Mouse (Mus musculus): ENCODE results near the gene Zfp541. TPM values are rescaled to one million over a fixed set of nuclear protein-coding genes. Genes with fewer than 3 reads are reported as not detected.
A peak's percentile ranks its signal among the peaks of the same experiment; 100 is the strongest.

Zfp541 gene
- total RNA-seq, 2 experiments from 2014 or later, result 0.16 TPM; not detected in 1

- ATAC-seq (ENCODE audit: poor library complexity, severe bottlenecking), result no peak
Measured at GRCm38 (mm10) chr7:16071906-16072305, 10.3 kb downstream of the Zfp541 start.

GRCm38 (mm10) chr7:16079947-16080346, 18.3 kb downstream of the Zfp541 start:
- no peak for ATAC-seq (ENCODE audit: poor library complexity, severe bottlenecking)

GRCm38 (mm10) chr7:16080581-16080980, 19.0 kb downstream of the Zfp541 start:
- no peak for ATAC-seq (ENCODE audit: poor library complexity, severe bottlenecking)

- no peak for ATAC-seq (ENCODE audit: poor library complexity, severe bottlenecking)
Measured at GRCm38 (mm10) chr7:16083361-16083760, 21.7 kb downstream of the Zfp541 start.

GRCm38 (mm10) chr7:16087587-16087986, 26.0 kb downstream of the Zfp541 start:
- ATAC-seq (ENCODE audit: poor library complexity, severe bottlenecking), result no peak

- ATAC-seq (ENCODE audit: poor library complexity, severe bottlenecking), result no peak
Measured at GRCm38 (mm10) chr7:16094592-16094991, 33.0 kb downstream of the Zfp541 start.

GRCm38 (mm10) chr7:16098021-16099017, 36.7 kb downstream of the Zfp541 start, which contains the start of gene Napa:
Gene Napa, plus strand, starts transcription at chr7:16098458.
- ATAC-seq (ENCODE audit: poor library complexity, severe bottlenecking), result peak; percentile 88

- ATAC-seq (ENCODE audit: poor library complexity, severe bottlenecking), result no peak
Measured at GRCm38 (mm10) chr7:16099901-16100300, 38.3 kb downstream of the Zfp541 start.

GRCm38 (mm10) chr7:16101081-16101480, 39.5 kb downstream of the Zfp541 start:
- no peak for ATAC-seq (ENCODE audit: poor library complexity, severe bottlenecking)

GRCm38 (mm10) chr7:16101726-16102475, 40.3 kb downstream of the Zfp541 start:
- ATAC-seq (ENCODE audit: poor library complexity, severe bottlenecking), result no peak

- ATAC-seq (ENCODE audit: poor library complexity, severe bottlenecking), result no peak
Measured at GRCm38 (mm10) chr7:16102686-16103226, 41.1 kb downstream of the Zfp541 start.

GRCm38 (mm10) chr7:16103760-16104159, 42.1 kb downstream of the Zfp541 start:
- no peak for ATAC-seq (ENCODE audit: poor library complexity, severe bottlenecking)

GRCm38 (mm10) chr7:16104611-16105388, 43.2 kb downstream of the Zfp541 start:
- no peak for ATAC-seq (ENCODE audit: poor library complexity, severe bottlenecking)

- no peak for ATAC-seq (ENCODE audit: poor library complexity, severe bottlenecking)
Measured at GRCm38 (mm10) chr7:16108886-16109542, 47.4 kb downstream of the Zfp541 start.

- ATAC-seq (ENCODE audit: poor library complexity, severe bottlenecking), result no peak
Measured at GRCm38 (mm10) chr7:16110158-16110557, 48.5 kb downstream of the Zfp541 start.

- no peak for ATAC-seq (ENCODE audit: poor library complexity, severe bottlenecking)
Measured at GRCm38 (mm10) chr7:16111284-16112090, 49.9 kb downstream of the Zfp541 start.

- no peak for ATAC-seq (ENCODE audit: poor library complexity, severe bottlenecking)
Measured at GRCm38 (mm10) chr7:16116418-16116817, 54.8 kb downstream of the Zfp541 start.

- no peak for ATAC-seq (ENCODE audit: poor library complexity, severe bottlenecking)
Measured at GRCm38 (mm10) chr7:16117100-16117499, 55.5 kb downstream of the Zfp541 start.

Measured in megakaryocyte, adult 5-6 weeks (primary cell).